Mouse (Mus musculus): ENCODE results near the gene Epha2.

The Epha2 gene

DNA sequence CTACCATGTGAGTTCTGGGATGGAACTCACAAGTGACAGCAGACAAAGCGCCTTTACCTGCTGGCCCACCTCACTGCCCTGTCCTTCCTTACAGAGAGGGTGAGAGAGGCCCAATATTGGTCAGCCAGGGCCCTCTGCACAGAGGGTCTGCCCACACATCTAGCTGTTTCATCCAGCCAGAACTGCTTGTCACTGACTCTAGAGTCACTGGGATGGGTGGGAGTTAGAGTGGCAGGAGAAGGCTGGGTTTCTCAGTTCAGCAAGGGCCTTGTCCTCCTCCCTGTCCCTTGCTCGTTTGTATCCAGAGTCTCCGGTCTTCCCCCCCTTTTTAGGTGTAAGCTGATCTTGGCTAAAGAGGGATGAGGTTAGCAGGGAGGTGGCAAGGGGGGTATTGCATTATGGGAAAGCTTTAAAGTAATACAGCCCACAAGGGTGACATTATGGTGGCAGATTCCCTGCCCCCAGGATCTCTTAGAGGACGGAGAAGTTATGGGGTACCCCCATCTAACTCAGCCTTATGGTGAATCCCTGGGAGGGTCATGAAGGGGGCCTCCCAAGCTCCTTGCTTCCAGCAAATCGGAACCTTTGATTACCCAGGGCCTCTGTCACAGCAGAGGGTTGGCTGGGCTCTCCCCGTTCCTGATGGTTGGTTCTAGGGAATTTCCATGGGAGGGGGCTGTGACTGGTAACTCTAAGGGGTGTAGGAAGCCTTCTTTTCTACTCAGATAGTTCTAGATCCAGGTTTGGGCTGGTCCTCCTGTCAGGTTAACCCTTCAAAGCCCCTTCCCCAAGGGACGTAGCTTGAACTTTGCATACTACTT is 2.6 kb downstream of the Epha2 start:
- DNase-seq (ENCODE audit: low spot score) = no peak

DNA sequence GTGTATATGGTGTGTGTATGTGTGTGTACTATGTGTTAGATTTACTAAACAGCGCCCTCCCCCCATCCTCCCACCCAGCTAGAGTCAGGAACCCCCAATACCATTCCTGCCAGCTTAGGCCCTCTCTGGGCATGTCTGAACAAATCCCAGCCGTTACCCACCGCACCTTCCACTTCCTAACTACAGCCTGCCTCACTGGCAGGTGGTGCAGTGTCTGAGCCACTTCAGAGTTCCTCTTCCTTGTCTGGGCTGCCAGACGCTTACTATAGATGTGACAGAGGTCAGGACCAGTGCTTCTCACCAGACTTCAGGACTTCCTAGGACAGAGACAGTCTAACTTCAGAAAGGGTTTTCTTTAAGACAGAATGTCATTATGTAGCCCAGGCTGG is 3.2 kb downstream of the Epha2 start:
- no peak for DNase-seq (ENCODE audit: low spot score)

DNA sequence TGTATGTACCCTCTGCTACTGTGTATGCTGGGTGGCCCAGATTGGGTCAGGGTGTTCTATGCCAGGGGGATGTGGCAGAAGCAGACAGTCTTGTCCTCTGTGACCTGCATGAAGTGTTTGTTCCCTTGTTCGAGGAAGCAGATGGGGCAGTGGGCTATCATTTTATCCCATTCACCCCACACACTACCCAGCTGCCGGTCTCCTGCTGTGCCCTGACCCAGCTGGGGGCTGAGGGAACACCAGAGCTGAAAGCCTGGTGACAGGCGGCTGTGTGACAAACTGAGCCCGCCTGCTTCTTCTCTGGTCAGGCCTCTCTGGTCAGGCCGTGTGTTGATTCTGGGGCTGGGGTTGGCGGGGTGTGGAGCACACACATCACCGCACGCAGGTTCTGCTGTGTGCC is 5.0 kb downstream of the Epha2 start:
- DNase-seq (ENCODE audit: low spot score) = no peak

DNA sequence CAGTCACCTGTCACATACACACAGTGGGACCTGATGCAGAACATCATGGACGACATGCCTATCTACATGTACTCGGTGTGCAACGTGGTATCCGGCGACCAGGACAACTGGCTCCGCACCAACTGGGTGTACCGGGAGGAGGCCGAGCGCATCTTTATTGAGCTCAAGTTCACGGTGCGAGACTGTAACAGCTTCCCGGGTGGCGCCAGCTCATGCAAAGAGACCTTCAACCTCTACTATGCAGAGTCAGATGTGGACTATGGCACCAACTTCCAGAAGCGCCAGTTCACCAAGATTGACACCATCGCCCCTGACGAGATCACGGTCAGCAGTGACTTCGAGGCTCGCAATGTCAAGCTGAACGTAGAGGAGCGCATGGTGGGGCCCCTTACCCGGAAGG is 7.3 kb downstream of the Epha2 start:
- no peak for DNase-seq (ENCODE audit: low spot score)

DNA sequence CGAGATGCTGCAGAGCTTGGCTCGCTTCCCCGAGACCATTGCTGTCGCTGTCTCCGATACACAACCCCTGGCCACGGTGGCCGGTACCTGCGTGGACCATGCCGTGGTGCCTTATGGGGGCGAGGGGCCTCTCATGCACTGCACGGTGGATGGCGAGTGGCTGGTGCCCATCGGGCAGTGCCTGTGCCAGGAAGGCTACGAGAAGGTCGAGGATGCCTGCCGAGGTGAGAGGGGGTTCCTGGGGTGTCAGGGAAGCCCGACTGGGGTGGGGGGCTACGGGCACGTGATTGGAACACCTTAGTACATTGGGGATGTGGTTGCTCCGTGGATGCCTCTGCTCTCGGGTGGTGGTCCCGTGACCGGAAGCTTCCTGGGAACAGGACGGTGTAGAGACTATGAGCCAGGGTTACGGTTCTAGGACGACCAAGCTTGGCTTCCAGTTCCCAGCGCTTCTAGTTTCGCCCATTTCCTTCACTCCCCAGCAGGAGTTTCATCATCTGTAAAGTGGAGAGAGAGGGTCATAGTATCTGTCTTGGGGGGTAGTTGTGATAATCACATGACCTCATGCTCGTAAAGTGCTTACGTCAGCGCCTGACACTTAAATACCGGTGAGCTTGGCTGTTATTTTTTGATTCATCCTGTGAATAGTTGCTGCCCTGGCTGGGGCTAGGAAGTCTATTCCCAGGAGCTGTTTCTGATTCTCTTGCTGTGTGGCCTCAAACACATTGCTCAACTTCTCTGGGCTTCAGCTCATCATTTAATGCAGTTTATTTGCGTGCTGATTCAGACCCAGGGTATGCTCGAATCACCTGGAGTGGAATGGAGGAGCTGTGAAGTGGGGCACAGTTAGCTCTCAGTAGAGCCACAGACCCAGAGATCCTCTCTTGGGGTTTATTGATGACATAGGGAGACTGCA is 8.1 kb downstream of the Epha2 start:
- no peak for DNase-seq (ENCODE audit: low spot score)

DNA sequence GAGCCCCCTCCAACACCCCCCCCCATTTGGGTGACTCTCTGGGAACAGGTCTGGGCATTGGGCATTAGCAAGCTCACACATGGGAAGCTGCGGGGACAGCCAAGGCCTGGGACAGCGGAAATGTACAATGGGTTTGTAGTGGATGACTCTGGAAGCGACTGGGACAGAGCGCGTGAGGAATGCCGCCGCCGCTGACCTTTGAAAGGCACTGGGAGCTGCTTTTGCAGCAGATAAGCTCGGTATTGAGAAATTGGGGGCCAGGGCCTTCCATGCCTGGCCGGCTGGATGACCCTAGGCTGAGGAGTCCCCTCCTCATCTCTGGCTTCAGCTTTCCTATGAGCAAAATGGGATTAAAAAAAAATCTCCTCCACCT is 8.7 kb downstream of the Epha2 start:
- DNase-seq (ENCODE audit: low spot score) = no peak

DNA sequence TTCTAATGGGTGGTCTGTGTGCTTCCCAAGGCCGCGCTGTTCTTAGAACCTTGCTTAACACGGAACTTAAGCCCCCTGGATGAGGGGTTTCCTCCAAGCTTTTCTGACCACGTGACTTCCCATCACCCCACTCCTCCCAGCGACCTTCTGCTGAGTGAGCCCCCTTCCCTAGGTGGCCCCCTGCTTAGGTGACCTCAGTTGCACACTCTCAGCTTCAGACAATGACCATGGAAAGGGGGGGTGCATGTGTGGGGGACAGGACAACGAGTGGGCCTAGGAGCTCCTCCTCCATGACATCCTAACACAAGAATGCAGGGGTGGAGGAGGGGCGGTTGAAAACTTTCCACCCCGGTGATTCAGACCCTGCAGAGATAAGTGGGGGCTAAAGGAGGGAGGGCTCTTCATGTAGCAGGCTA is 9.2 kb downstream of the Epha2 start:
- peak; percentile 81 for DNase-seq (ENCODE audit: low spot score)

DNA sequence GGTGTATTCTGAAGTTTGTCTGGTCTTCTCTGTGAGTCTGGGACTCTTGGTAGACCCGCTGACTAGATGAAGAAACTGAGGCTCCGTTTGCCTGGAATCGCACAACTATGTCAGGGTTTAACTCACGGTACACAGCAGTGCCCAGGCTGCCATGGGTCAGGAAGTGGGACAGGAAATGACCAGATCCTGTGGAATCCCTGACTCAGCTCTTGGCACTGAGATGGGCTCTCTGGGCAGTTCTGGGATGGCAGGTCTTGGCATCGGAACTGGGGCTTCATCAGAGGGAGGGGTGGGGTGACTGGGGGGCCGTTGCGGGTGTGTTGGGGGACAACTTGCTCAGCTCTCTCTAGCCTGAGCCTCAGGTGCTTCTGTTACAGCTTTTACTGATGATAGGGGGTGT is 10.0 kb downstream of the Epha2 start:
- peak; percentile 54 for DNase-seq (ENCODE audit: low spot score)

DNA sequence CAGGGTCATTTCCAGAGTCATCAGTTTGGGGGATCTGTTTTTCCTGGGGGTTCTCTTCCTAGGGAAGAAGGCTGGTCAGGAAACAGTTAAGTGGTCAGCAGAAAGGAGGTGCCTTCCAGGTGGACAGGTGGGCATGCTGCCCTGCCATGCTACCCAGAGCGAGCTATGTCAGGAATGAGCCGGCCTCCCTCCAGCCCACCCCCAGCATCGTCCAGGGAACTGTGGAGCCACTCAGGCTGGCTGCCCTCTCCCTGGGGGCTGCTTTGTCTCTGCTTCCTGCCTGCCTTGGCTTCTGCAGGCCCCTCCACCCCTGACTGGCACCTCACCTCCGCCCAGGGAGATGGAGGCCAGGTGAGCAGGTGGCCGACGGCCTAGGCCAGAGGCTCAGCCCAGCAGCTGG is 10.5 kb downstream of the Epha2 start:
- no peak for DNase-seq (ENCODE audit: low spot score)

DNA sequence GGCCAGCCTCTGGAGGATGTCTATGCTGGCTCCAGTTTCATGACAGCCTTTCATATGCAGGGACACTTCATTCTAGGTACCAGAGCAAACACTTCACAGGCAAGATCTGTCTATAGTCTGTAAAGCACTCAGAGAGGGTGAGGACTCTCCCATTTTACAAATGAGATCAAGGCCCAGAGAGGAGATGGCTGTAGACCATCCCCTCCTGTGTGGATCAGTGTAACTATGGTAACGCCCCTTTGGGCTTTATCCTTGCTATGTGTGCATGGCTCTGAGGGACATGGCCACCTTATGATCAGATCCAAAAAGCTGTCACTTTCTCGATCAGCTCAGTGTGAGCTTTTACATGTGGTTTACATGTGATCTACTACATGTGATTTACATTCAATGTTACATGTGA is 10.9 kb downstream of the Epha2 start:
- DNase-seq (ENCODE audit: low spot score) = no peak

DNA sequence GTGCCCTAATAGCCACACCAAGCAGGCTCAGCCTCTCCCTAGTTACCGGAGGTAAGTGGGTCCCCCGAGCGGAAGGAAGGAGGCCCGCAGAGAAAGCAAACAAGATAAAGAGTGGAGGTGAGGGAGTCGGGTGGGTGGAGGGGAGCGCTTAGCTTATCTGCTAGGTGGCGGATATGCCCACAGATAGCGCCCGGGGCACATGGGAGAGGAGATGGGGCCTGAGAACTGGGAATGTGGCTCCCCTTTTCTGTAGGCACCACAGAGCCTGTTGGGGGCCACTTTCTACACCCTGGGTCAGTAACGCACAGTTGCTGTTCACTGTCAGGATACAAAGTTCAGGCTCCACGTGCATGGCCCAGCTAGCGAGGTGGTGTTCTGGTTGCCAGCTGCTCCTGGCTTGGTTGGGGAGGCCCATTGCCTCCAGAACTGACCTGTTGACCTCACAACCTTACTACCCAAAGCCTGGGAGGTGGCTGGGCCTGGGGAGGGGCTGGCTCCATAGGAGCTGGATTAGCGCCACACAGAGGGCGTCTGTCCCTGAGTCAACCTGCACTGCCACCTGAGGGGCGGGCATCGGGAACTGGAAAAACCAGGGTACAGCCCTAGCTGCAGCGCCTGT is 11.6 kb downstream of the Epha2 start:
- DNase-seq (ENCODE audit: low spot score) = peak; percentile 62

DNA sequence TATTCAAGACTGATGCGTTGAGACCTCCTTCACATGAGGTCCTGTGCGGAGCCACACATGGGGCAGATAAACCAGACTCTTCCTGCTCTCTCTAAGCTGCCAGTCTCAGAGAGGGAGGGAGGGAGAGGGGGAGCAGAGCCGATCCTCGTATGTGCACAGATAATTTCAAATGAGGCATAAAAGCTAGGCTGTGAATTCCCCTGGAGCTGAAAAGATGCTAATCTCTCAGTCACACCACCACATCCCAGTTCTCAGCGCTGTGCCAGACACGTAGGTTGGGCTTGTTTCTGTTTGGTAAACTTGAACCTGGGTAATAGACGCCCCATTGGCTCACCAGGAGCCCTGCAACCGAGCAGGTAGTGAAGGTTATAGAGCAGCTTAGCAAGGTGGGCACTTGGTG is 12.4 kb downstream of the Epha2 start:
- DNase-seq (ENCODE audit: low spot score) = no peak

DNA sequence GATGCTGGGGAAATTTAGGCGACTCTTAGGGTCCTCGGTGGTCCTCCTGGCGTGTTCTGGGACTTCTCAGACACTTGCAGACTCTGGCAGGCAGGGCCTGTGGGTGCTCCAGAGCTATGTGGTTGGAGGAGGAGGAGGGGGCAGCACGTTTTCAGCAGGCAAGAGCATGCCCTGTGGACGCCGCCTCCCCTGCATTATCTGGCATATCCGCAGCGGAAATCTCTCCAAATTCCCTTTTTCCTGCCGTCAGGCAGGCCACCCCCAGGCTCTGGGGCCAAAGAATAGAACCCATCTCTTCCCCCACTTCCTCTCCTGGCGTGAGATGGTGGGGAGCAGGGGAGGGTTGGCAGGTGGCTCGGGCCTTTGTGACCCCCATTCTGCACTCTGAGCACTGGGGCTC is 12.9 kb downstream of the Epha2 start:
- no peak for DNase-seq (ENCODE audit: low spot score)

DNA sequence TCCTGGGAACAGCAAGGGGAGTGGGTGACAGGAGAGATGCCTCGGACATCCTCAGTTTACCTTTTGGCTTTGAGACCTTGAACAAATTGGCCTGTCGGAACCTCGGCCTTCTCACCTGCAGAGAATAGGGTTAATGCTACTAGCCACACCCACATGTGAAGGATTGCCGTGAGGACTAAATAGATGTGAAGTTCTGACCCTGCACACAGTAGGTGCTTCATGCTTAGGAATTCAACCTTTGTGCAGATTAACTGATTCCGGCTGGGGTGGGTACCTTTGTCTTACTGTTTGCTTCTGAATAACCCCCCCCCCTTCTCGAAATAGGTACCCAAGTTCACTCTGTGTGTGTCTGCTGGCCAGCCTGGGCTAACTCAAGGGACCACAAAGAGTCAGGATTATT is 13.7 kb downstream of the Epha2 start:
- no peak for DNase-seq (ENCODE audit: low spot score)

DNA sequence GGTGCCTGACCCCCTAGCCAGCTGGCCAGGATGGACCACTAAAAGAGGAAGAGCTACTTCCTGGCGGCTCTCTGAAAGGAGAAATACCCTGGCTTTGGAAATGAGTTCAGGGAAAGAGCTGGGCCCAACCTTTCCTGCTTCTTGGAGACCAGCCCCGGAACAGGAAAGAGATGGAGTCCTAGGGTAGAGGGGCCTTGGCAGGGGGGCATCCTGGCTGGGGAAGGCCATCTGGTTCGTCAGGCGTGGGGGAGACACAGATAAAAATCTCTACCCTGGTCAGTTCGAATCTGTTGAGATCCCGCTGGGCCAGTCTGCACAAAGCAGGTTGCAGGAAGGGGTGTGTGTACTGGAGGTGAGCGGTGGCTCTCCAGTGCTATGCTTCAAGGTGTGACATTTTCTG is 15.0 kb downstream of the Epha2 start:
- no peak for DNase-seq (ENCODE audit: low spot score)

DNA sequence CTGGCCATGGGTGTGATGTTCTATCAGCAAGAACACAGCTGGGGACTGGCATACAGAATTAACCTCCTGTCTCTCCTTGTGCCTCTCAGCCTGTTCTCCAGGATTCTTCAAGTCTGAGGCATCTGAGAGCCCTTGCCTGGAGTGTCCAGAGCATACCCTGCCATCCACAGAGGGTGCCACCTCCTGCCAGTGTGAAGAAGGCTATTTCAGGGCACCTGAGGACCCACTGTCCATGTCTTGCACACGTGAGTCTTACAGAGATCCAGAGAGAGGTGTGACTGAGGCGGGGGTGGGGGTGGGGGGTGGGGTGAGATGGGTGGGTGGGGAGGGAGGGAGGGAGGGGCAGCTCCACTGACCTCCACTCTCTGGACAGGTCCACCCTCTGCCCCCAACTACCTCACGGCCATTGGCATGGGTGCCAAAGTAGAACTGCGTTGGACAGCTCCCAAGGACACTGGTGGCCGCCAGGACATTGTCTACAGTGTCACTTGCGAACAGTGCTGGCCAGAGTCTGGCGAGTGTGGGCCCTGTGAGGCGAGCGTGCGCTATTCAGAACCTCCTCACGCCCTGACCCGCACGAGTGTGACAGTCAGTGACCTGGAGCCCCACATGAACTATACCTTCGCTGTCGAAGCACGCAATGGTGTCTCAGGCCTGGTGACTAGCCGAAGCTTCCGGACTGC is 15.6 kb downstream of the Epha2 start:
- DNase-seq (ENCODE audit: low spot score) = no peak

DNA sequence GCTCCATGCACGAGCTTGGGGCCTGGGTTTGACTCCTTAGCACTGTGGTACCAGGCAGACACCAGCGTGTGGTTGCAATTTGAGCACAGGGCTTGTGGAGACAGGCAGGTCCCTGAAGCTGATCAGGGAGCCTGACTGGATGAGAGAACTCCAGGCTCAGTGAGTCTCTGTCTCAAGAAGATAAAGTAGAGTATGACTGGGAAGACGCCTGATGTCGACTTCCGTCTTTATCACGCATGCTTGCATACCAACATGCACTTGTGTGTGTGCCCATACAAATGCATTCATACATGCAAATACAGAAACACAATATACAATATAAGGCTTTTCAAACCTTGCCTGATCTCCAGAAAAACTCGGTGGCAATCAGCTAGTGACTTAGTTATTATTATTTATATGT is 16.9 kb downstream of the Epha2 start:
- no peak for DNase-seq (ENCODE audit: low spot score)

DNA sequence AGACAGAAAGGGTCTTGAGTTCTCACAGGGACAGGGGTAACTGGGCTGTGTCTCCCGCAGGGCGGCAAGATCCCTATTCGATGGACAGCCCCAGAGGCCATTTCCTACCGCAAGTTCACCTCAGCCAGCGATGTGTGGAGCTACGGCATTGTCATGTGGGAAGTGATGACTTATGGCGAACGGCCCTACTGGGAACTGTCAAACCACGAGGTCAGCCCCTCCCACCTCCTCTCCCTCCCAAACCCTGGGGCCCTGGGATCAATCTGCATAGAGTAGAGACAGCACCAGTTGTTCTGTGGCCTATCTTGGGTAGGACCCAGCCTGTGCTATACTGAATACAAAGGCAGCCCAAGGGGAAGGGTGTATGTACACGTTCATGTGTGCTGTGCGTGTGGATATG is 21.5 kb downstream of the Epha2 start:
- no peak for DNase-seq (ENCODE audit: low spot score)

DNA sequence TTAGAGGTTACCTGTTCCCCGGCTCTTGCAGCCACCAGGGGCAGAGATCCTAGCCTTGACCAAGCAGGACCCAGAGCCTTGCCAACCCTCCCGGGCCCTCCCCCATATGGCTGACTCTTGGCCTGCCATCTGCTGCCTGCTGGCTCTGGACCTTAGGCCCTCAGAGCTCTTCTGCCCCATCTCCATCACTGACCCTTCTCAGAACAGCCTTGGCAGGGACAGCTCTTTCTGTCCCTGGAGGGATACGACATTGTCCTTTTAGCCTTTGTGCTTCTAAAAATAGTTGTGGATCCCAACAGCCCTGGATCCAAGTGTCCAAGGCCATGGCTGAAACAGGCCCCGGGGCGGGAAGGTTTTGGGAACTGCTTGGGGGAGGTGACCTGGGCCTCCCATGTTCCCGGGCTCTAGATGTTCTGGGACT is 23.7 kb downstream of the Epha2 start:
- DNase-seq (ENCODE audit: low spot score) = no peak

DNA sequence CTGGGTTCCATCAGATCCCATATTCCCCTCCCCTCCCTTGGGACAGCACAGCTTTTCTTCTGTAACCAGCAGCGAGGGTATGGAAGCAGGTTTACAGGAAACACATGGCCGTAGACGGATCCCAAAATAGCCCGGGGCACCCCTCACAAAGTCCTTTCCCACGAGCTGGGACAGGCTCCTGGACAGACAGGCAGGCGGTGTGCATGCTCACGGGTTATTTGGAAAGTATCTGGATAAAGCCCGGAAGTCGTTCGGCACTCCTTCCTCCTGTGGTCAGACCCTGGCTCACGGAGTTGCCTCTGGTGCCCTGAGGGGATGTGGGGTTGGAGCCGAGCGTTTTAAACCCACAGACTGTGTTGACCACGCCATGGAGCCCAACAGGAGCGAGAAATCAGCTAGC is 24.6 kb downstream of the Epha2 start:
- no peak for DNase-seq (ENCODE audit: low spot score)

DNA sequence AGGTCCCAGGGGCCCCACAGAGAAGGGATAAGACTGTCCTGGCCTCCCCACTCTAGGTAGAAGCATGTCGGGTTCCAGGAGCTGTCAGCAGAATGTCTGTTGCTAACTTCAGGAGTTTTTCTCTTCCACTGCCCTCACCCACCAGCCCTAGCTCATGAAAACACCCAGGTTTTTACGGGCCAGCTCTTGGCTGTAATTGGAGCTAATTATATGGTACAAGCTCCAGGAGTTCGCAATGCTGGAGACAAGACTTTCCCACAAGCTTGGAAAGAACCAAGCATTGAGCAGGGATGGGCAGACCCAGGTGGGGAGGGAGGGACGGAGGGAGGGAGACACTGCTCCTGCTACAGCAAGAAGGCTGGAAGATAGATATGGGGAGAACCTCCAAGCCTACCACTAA is 26.0 kb downstream of the Epha2 start:
- no peak for DNase-seq (ENCODE audit: low spot score)

DNA sequence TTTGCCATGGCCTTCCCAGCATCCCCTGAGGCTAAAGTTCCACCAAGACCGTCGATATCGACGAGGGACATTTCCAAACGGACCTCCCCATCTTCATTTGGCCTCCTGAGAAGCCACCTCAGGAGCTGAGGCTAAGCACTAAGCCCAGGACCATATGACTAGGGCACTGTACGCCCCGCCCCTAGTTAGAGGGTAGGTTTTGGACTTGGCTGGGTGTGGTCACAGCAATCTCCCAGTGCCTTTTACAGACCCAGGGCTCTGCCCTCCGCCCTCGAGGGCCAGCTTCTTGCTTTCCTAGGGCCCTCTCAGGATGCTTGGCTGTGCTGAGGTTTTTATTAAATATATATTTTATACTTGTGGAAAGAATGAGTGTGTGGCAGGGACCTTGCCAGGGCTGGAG is 27.7 kb downstream of the Epha2 start:
- DNase-seq (ENCODE audit: low spot score) = no peak

Measured in urinary bladder, postnatal 14 days (tissue).